Mouse (Mus musculus) CH12.LX (cell line): ENCODE data around the gene Ecsit. TPM values are rescaled to one million over a fixed set of nuclear protein-coding genes. Genes with fewer than 3 reads are reported as not detected.

ENCODE experiments used
- DNase-seq: peaks from one replicate; pipeline ENCODE4 v3.0.0-alpha.2; 2013; ENCODE audit errors: extremely low read depth
- H3K27ac ChIP-seq: 2 replicates; pipeline ENCODE4 v1.5.1; 2012; ENCODE audit warnings: low read depth, mild to moderate bottlenecking, control low read depth, moderate library complexity; ENCODE audit not compliant: insufficient read depth
- H3K27me3 ChIP-seq: replicated peaks from 2 replicates; pipeline ENCODE3; 2012; ENCODE audit warnings: inconsistent platforms
- H3K36me3 ChIP-seq, 2 experiments: replicated peaks in 1 of 2; 2 replicates each; pipeline versions ENCODE3 to v1.6.1; 2012; ENCODE audit warnings: inconsistent platforms in 1 of 2, low read length in 1 of 2, mild to moderate bottlenecking in 1 of 2, mixed read lengths in 1 of 2, moderate library complexity in 1 of 2; ENCODE audit not compliant: control insufficient read depth in 1 of 2, insufficient read depth in 1 of 2
- H3K4me1 ChIP-seq, 2 experiments: 2 replicates each; pipeline ENCODE4 v1.6.1; 2012; ENCODE audit warnings: inconsistent platforms in 1 of 2, moderate library complexity in 1 of 2; ENCODE audit not compliant: insufficient read depth in 2 of 2, control insufficient read depth in 1 of 2
- H3K4me2 ChIP-seq: 2 replicates; pipeline ENCODE4 v1.6.1; 2012; ENCODE audit warnings: low read depth, mild to moderate bottlenecking, control low read depth; ENCODE audit not compliant: poor library complexity, insufficient read depth, severe bottlenecking
- H3K4me3 ChIP-seq, 3 experiments: fragments of 150-350 bp in 1 of 3; sonication (generic) in 1 of 3; replicated peaks in 1 of 3; 2 replicates each; pipeline versions ENCODE3 to v1.5.1; 2011 to 2012; ENCODE audit warnings: low read depth in 2 of 3, low read length in 2 of 3, mild to moderate bottlenecking in 2 of 3, moderate library complexity in 2 of 3, control low read depth in 1 of 3, improper control_type of control experiment in 1 of 3, inconsistent platforms in 1 of 3, mixed read lengths in 1 of 3; ENCODE audit not compliant: poor library complexity in 1 of 3
- H3K79me2 ChIP-seq: replicated peaks from 2 replicates; pipeline ENCODE4 v1.6.1; 2012; ENCODE audit warnings: mild to moderate bottlenecking, moderate library complexity; ENCODE audit not compliant: control insufficient read depth, poor library complexity, insufficient read depth, severe bottlenecking; ENCODE audit errors: extremely low read depth
- H3K9ac ChIP-seq: 2 replicates; pipeline ENCODE4 v1.6.1; 2012; ENCODE audit warnings: low read depth, mild to moderate bottlenecking, control low read depth, moderate library complexity; ENCODE audit not compliant: insufficient read depth
- H3K9me3 ChIP-seq: replicated peaks from 2 replicates; pipeline ENCODE3; 2012; ENCODE audit warnings: low read length, inconsistent platforms, mixed read lengths
- BHLHE40 ChIP-seq: IDR thresholded peaks from 2 replicates; pipeline ENCODE4 v1.6.1; 2011; ENCODE audit warnings: mild to moderate bottlenecking, low read depth, low read length, improper control_type of control experiment
- CHD1 ChIP-seq: IDR thresholded peaks from 2 replicates; pipeline ENCODE4 v1.6.1; 2012; ENCODE audit warnings: low read depth, low read length, improper control_type of control experiment, inconsistent platforms
- CHD2 ChIP-seq: IDR thresholded peaks from 2 replicates; pipeline ENCODE4 v1.6.1; 2011; ENCODE audit warnings: low read length, improper control_type of control experiment
- E2F4 ChIP-seq: IDR thresholded peaks from 2 replicates; pipeline ENCODE4 v1.6.1; 2011; ENCODE audit warnings: low read depth, low read length, improper control_type of control experiment; ENCODE audit not compliant: insufficient replicate concordance
- ELF1 ChIP-seq: IDR thresholded peaks from 2 replicates; pipeline ENCODE4 v1.6.1; 2014; ENCODE audit warnings: low read depth, mild to moderate bottlenecking, inconsistent platforms, low read length, improper control_type of control experiment
- EP300 ChIP-seq: IDR thresholded peaks from 2 replicates; pipeline ENCODE4 v1.6.1; 2011; ENCODE audit warnings: low read length, improper control_type of control experiment
- ETS1 ChIP-seq: conservative IDR thresholded peaks from 2 replicates; pipeline ENCODE4 v1.6.1; 2012; ENCODE audit warnings: low read depth, mild to moderate bottlenecking, inconsistent platforms, low read length, improper control_type of control experiment, moderate library complexity
- GABPA ChIP-seq: IDR thresholded peaks from 2 replicates; pipeline ENCODE4 v1.6.1; 2012; ENCODE audit warnings: low read depth, low read length, improper control_type of control experiment, inconsistent platforms; ENCODE audit not compliant: insufficient replicate concordance
- HCFC1 ChIP-seq: IDR thresholded peaks from 2 replicates; pipeline ENCODE4 v1.6.1; 2012; ENCODE audit warnings: low read depth, mild to moderate bottlenecking, inconsistent platforms, low read length, improper control_type of control experiment
- IRF4 ChIP-seq: IDR thresholded peaks from 2 replicates; pipeline ENCODE4 v1.6.1; 2014; ENCODE audit warnings: low read depth, mild to moderate bottlenecking, inconsistent platforms, low read length, improper control_type of control experiment
- JUN ChIP-seq: IDR thresholded peaks from 2 replicates; pipeline ENCODE4 v1.6.1; 2011; ENCODE audit warnings: low read depth, mild to moderate bottlenecking, low read length, improper control_type of control experiment, moderate library complexity; ENCODE audit not compliant: insufficient read depth
- KAT2A ChIP-seq: IDR thresholded peaks from 2 replicates; pipeline ENCODE4 v1.6.1; 2012; ENCODE audit warnings: low read length, improper control_type of control experiment, inconsistent platforms; ENCODE audit not compliant: insufficient replicate concordance
- MAFK ChIP-seq: IDR thresholded peaks from 2 replicates; pipeline ENCODE4 v1.6.1; 2011; ENCODE audit warnings: low read length, improper control_type of control experiment; ENCODE audit not compliant: insufficient replicate concordance
- MAX ChIP-seq: IDR thresholded peaks from 2 replicates; pipeline ENCODE4 v1.6.1; 2011; ENCODE audit warnings: low read length, improper control_type of control experiment
- MEF2A ChIP-seq: IDR thresholded peaks from 2 replicates; pipeline ENCODE4 v1.6.1; 2014; ENCODE audit warnings: low read depth, mild to moderate bottlenecking, inconsistent platforms, low read length, improper control_type of control experiment, borderline replicate concordance
- MXI1 ChIP-seq: IDR thresholded peaks from 2 replicates; pipeline ENCODE4 v1.6.1; 2011; ENCODE audit warnings: mild to moderate bottlenecking, low read depth, low read length, improper control_type of control experiment
- MYC ChIP-seq: IDR thresholded peaks from 2 replicates; pipeline ENCODE4 v1.6.1; 2011; ENCODE audit warnings: low read depth, mild to moderate bottlenecking, improper control_type of control experiment, low read length
- NELFE ChIP-seq: IDR thresholded peaks from 2 replicates; pipeline ENCODE4 v1.6.1; 2011; ENCODE audit warnings: low read depth, low read length, improper control_type of control experiment
- NRF1 ChIP-seq: IDR thresholded peaks from 2 replicates; pipeline ENCODE4 v1.6.1; 2014; ENCODE audit warnings: low read depth, mild to moderate bottlenecking, inconsistent platforms, low read length, improper control_type of control experiment, moderate library complexity
- POLR2A ChIP-seq: IDR thresholded peaks from 2 replicates; pipeline ENCODE4 v1.6.1; 2011; ENCODE audit warnings: low read depth, mild to moderate bottlenecking, improper control_type of control experiment, low read length
- TBP ChIP-seq: conservative IDR thresholded peaks from 2 replicates; pipeline ENCODE4 v1.6.1; 2011; ENCODE audit warnings: low read depth, low read length, improper control_type of control experiment
- USF1 ChIP-seq: IDR thresholded peaks from 2 replicates; pipeline ENCODE4 v1.6.1; 2014; ENCODE audit warnings: low read depth, mild to moderate bottlenecking, inconsistent platforms, low read length, improper control_type of control experiment
- ZC3H11A ChIP-seq: IDR thresholded peaks from 2 replicates; pipeline ENCODE4 v1.6.1; 2012; ENCODE audit warnings: low read depth, mild to moderate bottlenecking, inconsistent platforms, low read length, improper control_type of control experiment
- ZKSCAN1 ChIP-seq: IDR thresholded peaks from 2 replicates; pipeline ENCODE4 v1.6.1; 2012; ENCODE audit warnings: low read depth, inconsistent platforms, low read length, improper control_type of control experiment, borderline replicate concordance
- ZMIZ1 ChIP-seq: IDR thresholded peaks from 2 replicates; pipeline ENCODE4 v1.6.1; 2012; ENCODE audit warnings: low read depth, mild to moderate bottlenecking, inconsistent platforms, low read length, improper control_type of control experiment
- dilution Hi-C: fragments of 300-500 bp; cut with MboI; formaldehyde crosslinking; loops from 2 replicates; pipeline ENCODE4 v1.14.3; 2020; ENCODE audit warnings: low sequenced_read_pairs; ENCODE audit not compliant: extremely low pct_unique_long_range_greater_than_20kb, extremely low pct_ligation_motif_present
- in situ Hi-C: fragments of 300-500 bp; cut with MboI; formaldehyde crosslinking; loops from 3 replicates; pipeline ENCODE4 v1.14.3; 2019; ENCODE audit warnings: low sequenced_read_pairs, low pct_ligation_motif_present, low pct_unique_long_range_greater_than_20kb, mixed read lengths
- polyA plus RNA-seq: library from polyadenylated mRNA; unstranded; fragments of >175 nt; gene quantifications from 2 replicates; pipeline ENCODE4 v1.2.1, GENCODE M21; 2012; ENCODE audit warnings: low read depth; ENCODE audit not compliant: insufficient read length
- total RNA-seq, 2 experiments: library from RNA; depleted of rRNA; stranded (reverse); fragments of 300-350 nt in 1 of 2; fragments of >200 nt in 1 of 2; gene quantifications; 2 replicates each; pipeline ENCODE4 v1.2.3; 2012 to 2014

Gene Ecsit
- total and polyA plus RNA-seq, 3 experiments: 38.7 to 57.1 (median 48.5) TPM

DNA sequence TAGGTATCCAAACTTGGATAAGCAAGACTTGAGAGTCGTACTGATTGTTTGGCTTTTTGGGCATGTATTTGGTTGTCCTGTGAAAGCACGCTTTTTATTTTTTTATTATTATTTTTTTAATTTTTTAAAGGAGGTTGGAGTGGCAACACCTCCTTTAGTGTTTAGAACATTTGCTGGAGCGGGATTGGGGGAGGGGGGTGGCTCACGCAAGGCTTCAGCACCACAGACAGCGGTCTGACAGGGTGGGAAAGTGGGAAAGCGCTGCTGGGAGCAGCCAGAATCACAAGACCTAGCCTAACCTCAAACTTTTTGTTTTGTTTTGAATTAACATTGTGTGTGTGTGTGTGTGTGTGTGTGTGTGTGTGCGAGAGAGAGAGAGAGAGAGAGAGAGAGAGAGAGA, 31.6 kb downstream of the Ecsit start:
- TF ChIP-seq MEF2A (no peak), IRF4 (no peak), USF1 (no peak), NRF1 (no peak), ZC3H11A (no peak), POLR2A (no peak), NELFE (no peak), GABPA (no peak), TBP (no peak), JUN (no peak), ETS1 (no peak), ELF1 (no peak), HCFC1 (no peak), MAFK (no peak), E2F4 (no peak), CHD1 (no peak)
- DNase-seq: no peak
- no peak overlapping the region for H3K4me2 ChIP-seq
- no peaks in the 10 kb centered on the region for H3K79me2 ChIP-seq
- no peak overlapping the region for H3K27ac ChIP-seq
- H3K9ac ChIP-seq: no peak overlapping the region
- in situ Hi-C loops (no loop called here), dilution Hi-C loops (no loop called here)
- H3K4me3 ChIP-seq: no peak overlapping the region
- H3K27me3 ChIP-seq: no peaks in the 10 kb centered on the region
- peaks cover 25 to 42% of the 10 kb centered on the region in 2 experiments for H3K36me3 ChIP-seq
- peaks cover 2% of the 10 kb centered on the region for H3K9me3 ChIP-seq
- no peaks in the 10 kb centered on the region for H3K4me1 ChIP-seq

DNA sequence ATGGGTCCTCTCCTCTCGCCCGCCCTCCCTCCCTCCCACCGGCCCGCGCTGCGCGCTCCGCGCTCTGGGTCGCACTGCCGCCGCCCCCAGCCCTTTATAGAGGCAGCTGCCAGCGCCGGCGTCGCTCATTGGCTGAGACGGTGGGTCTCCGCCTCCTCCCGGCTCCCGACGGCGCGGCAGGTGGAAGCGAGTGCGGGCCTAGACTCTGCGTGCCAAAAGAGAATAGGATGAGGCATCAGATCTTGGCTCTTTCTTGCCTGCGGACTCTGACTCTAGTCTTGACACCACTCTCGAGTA, 33.3 kb downstream of the Ecsit start, which contains the start of gene Elavl3:
Gene Elavl3, minus strand, starts transcription at position 66 of the 297 bp plus-strand sequence.
- H3K79me2 ChIP-seq: no peaks in the 10 kb centered on the region
- TF ChIP-seq ZMIZ1: no peak
- TF ChIP-seq MAX: no peak
- TF ChIP-seq MXI1: no peak
- TF ChIP-seq ZKSCAN1: no peak
- no peak for TF ChIP-seq BHLHE40
- TF ChIP-seq JUN: no peak
- no peak for TF ChIP-seq ETS1
- TF ChIP-seq EP300: no peak
- TF ChIP-seq MYC: no peak
- TF ChIP-seq ELF1: no peak
- no peak for TF ChIP-seq CHD2
- no peak for TF ChIP-seq HCFC1
- no peak for TF ChIP-seq E2F4
- TF ChIP-seq KAT2A: no peak
- H3K4me2 ChIP-seq: no peak within 1 kb of the TSS
- dilution Hi-C loops: no loop called here
- peaks cover 2% of the 10 kb centered on the region for H3K9me3 ChIP-seq
- no peaks in the 10 kb centered on the region for H3K4me1 ChIP-seq
- peaks cover 12 to 24% of the 10 kb centered on the region in 2 experiments for H3K36me3 ChIP-seq
- no peak within 1 kb of the TSS for H3K4me3 ChIP-seq
- H3K9ac ChIP-seq: no peak within 1 kb of the TSS
- no peak for DNase-seq
- H3K27ac ChIP-seq: no peak within 1 kb of the TSS
- in situ Hi-C loops: no loop called here
- H3K27me3 ChIP-seq: no peaks in the 10 kb centered on the region
